Mouse (Mus musculus) liver, adult 2 months (tissue): ENCODE data around the gene Lsg1.

Experiments used
- CTCF ChIP-seq: fragments of 200-500 bp; IDR thresholded peaks from 2 replicates; pipeline ENCODE4 v1.5.1; 2011; ENCODE audit warnings: low read depth, low read length, control low read depth
- POLR2A ChIP-seq: fragments of 200-500 bp; IDR thresholded peaks from 2 replicates; pipeline ENCODE4 v1.6.1; 2011; ENCODE audit warnings: low read length, control low read depth; ENCODE audit not compliant: insufficient read depth; ENCODE audit errors: extremely low read depth

GRCm38 (mm10) chr16:30601046-30601832, 13.8 kb upstream of the Lsg1 start:
- TF ChIP-seq POLR2A (no peak), CTCF (peak; percentile 40)
